Mouse (Mus musculus) left cerebral cortex, adult 6 months (tissue): ENCODE results near the gene Cst6. TPM values are rescaled to one million over a fixed set of nuclear protein-coding genes. Genes with fewer than 3 reads are reported as not detected.

Source experiments
- long read RNA-seq, 2 experiments: library from polyadenylated mRNA; unstranded; transcript quantifications; one replicate each; pipeline ENCODE4 v2.0.0; 2019 to 2020
- polyA plus RNA-seq: library from polyadenylated mRNA; unstranded; fragments of <200 nt; fragmentation: Nextera tagmentation; gene quantifications from 2 replicates; pipeline ENCODE4 v1.2.3, GENCODE M21; 2021

The Cst6 gene
- polyA plus RNA-seq, result 50.0 and 72.9 TPM in 2 replicates
- long read RNA-seq, experiment 1, transcript Cst6-201 (3 exons, 3,951 nt), result major isoform, 5 of 5 reads
- long read RNA-seq, experiment 1, partial matches to known transcripts, result 0 of 5 reads
- long read RNA-seq, experiment 1, other reads (novel, unspliced or antisense), result 0 of 5 reads
- long read RNA-seq, experiment 2, transcript Cst6-201 (3 exons, 3,951 nt), result major isoform, 33 of 33 reads
- long read RNA-seq, experiment 2, partial matches to known transcripts, result 0 of 33 reads
- long read RNA-seq, experiment 2, other reads (novel, unspliced or antisense), result 0 of 33 reads

GRCm38 (mm10) chr19:5349502-5349873, at the start of gene Cst6:
Cst6 (minus strand) TSS chr19:5349574.

GRCm38 (mm10) chr19:5388588-5389242, 39.3 kb upstream of the Cst6 start, which contains the start of gene Sart1:
Sart1 (minus strand) TSS chr19:5388703.

GRCm38 (mm10) chr19:5367053-5367359, 17.6 kb upstream of the Cst6 start, which contains the start of gene Banf1:
Banf1 (minus strand) TSS chr19:5367168.

GRCm38 (mm10) chr19:5366175-5367052, 17.0 kb upstream of the Cst6 start, which contains the start of gene Eif1ad:
Eif1ad (plus strand) TSS chr19:5366741.

GRCm38 (mm10) chr19:5335441-5335840, 13.9 kb downstream of the Cst6 start, which contains the start of gene Catsper1:
Catsper1 (plus strand) TSS chr19:5335741.

GRCm38 (mm10) chr19:5297903-5298800, 51.2 kb downstream of the Cst6 start, which contains the start of gene Gal3st3:
Gal3st3 (plus strand) TSS chr19:5298331.

GRCm38 (mm10) chr19:5294972-5295735, 54.2 kb downstream of the Cst6 start, which contains the start of gene Sf3b2:
Sf3b2 (minus strand) TSS chr19:5295455.

Other genes with a start within 250 kb of the Cst6 start
- 140 and 175 TPM in 2 replicates for gene Rab1b, start 242.5 kb downstream of the Cst6 start, polyA plus RNA-seq
- gene Klc2, start 231.0 kb downstream of the Cst6 start, polyA plus RNA-seq, result 11.6 and 37.2 TPM in 2 replicates
- 18.5 and 34.5 TPM in 2 replicates for gene Pacs1, start 76.5 kb downstream of the Cst6 start, polyA plus RNA-seq
- 203 and 220 TPM in 2 replicates for gene Sf3b2, start 54.1 kb downstream of the Cst6 start, polyA plus RNA-seq
- gene Gal3st3, start 51.2 kb downstream of the Cst6 start, polyA plus RNA-seq, result 30.0 and 34.7 TPM in 2 replicates
- gene Catsper1, start 13.8 kb downstream of the Cst6 start, polyA plus RNA-seq, result not detected in 2 replicates
- gene Eif1ad, start 17.2 kb upstream of the Cst6 start, polyA plus RNA-seq, result 29.9 and 34.7 TPM in 2 replicates
- 160 and 199 TPM in 2 replicates for gene Banf1, start 17.6 kb upstream of the Cst6 start, polyA plus RNA-seq
- 26.4 and 29.3 TPM in 2 replicates for gene Sart1, start 39.1 kb upstream of the Cst6 start, polyA plus RNA-seq
- not detected in 2 replicates for gene Tsga10ip, start 53.0 kb upstream of the Cst6 start, polyA plus RNA-seq
- 166 and 215 TPM in 2 replicates for gene Drap1, start 75.4 kb upstream of the Cst6 start, polyA plus RNA-seq
- 42.0 and 45.8 TPM in 2 replicates for gene AI837181, start 75.6 kb upstream of the Cst6 start, polyA plus RNA-seq
- 0.19 TPM in 1 of 2 replicates, not detected in the other for gene Fosl1, start 98.0 kb upstream of the Cst6 start, polyA plus RNA-seq
- 20.7 and 40.8 TPM in 2 replicates for gene Ccdc85b, start 108.3 kb upstream of the Cst6 start, polyA plus RNA-seq
- 93.1 and 106 TPM in 2 replicates for gene Fibp, start 111.0 kb upstream of the Cst6 start, polyA plus RNA-seq
- 0.23 TPM in 1 of 2 replicates, not detected in the other for gene Ctsw, start 118.9 kb upstream of the Cst6 start, polyA plus RNA-seq
- gene Efemp2, start 124.4 kb upstream of the Cst6 start, polyA plus RNA-seq, result 13.0 and 16.9 TPM in 2 replicates
- 18.7 and 21.5 TPM in 2 replicates for gene Mus81, start 138.8 kb upstream of the Cst6 start, polyA plus RNA-seq
- 823 and 1,622 TPM in 2 replicates for gene Cfl1, start 140.9 kb upstream of the Cst6 start, polyA plus RNA-seq
- not detected in 2 replicates for gene 1700020D05Rik, start 154.2 kb upstream of the Cst6 start, polyA plus RNA-seq
- 58.0 and 58.2 TPM in 2 replicates for gene Snx32, start 161.0 kb upstream of the Cst6 start, polyA plus RNA-seq
- gene Ovol1, start 211.1 kb upstream of the Cst6 start, polyA plus RNA-seq, result not detected in 2 replicates
- 2.8 and 3.6 TPM in 2 replicates for gene Ap5b1, start 218.5 kb upstream of the Cst6 start, polyA plus RNA-seq